Mouse (Mus musculus) A20 (cell line): ENCODE results near the gene Zmpste24.

Source experiments
- DNase-seq: peaks from one replicate; pipeline ENCODE4 v3.0.0-alpha.2; 2011; ENCODE audit warnings: low read depth, low spot score

Zmpste24 gene

GRCm38 (mm10) chr4:121033006-121033405 is 65.0 kb downstream of the Zmpste24 start:
- peak; percentile 52 for DNase-seq

GRCm38 (mm10) chr4:121031440-121031839 is 66.6 kb downstream of the Zmpste24 start:
- DNase-seq, result no peak

GRCm38 (mm10) chr4:121029632-121030031 is 68.4 kb downstream of the Zmpste24 start:
- peak; percentile 46 for DNase-seq

- DNase-seq, result peak; percentile 93
Measured at GRCm38 (mm10) chr4:121028659-121029392, 69.2 kb downstream of the Zmpste24 start.

GRCm38 (mm10) chr4:121028146-121028545 is 69.9 kb downstream of the Zmpste24 start:
- DNase-seq, result no peak

- DNase-seq, result no peak
Measured at GRCm38 (mm10) chr4:121025681-121026080, 72.4 kb downstream of the Zmpste24 start.

- peak; percentile 67 for DNase-seq
Measured at GRCm38 (mm10) chr4:121023941-121024340, 74.1 kb downstream of the Zmpste24 start.

GRCm38 (mm10) chr4:121023464-121023863 is 74.6 kb downstream of the Zmpste24 start:
- no peak for DNase-seq

GRCm38 (mm10) chr4:121021911-121022310 is 76.1 kb downstream of the Zmpste24 start:
- no peak for DNase-seq

- DNase-seq, result no peak
Measured at GRCm38 (mm10) chr4:121020040-121020790, 77.8 kb downstream of the Zmpste24 start.

- no peak for DNase-seq
Measured at GRCm38 (mm10) chr4:121018250-121018649, 79.8 kb downstream of the Zmpste24 start.

GRCm38 (mm10) chr4:121016928-121017657 is 80.9 kb downstream of the Zmpste24 start, which contains the start of gene Smap2:
Gene Smap2 (minus strand): TSS chr4:121017247.
- DNase-seq, result peak; percentile 96

GRCm38 (mm10) chr4:121016021-121016898 is 81.8 kb downstream of the Zmpste24 start:
- peak; percentile 70 for DNase-seq

GRCm38 (mm10) chr4:121015268-121015659 is 82.8 kb downstream of the Zmpste24 start:
- DNase-seq, result peak; percentile 51

- peak; percentile 90 for DNase-seq
Measured at GRCm38 (mm10) chr4:121014594-121015267, 83.3 kb downstream of the Zmpste24 start.

- DNase-seq, result no peak
Measured at GRCm38 (mm10) chr4:121010770-121011549, 87.1 kb downstream of the Zmpste24 start.
